Mouse (Mus musculus) CH12.LX (cell line): ENCODE measurements at regions not wholly inside any gene's neighbourhood (a gene's known extent, or its start where the extent isn't known, plus 50 kb on each side); places are given as distances from the start of the nearest gene placed in this dataset.

Experiments used
- DNase-seq: peaks from one replicate; pipeline ENCODE4 v3.0.0-alpha.2; 2013; ENCODE audit errors: extremely low read depth
- H3K27ac ChIP-seq: 2 replicates; pipeline ENCODE4 v1.5.1; 2012; ENCODE audit warnings: low read depth, mild to moderate bottlenecking, control low read depth, moderate library complexity; ENCODE audit not compliant: insufficient read depth
- H3K27me3 ChIP-seq: replicated peaks from 2 replicates; pipeline ENCODE3; 2012; ENCODE audit warnings: inconsistent platforms
- H3K36me3 ChIP-seq, 2 experiments: replicated peaks in 1 of 2; 2 replicates each; pipeline versions ENCODE3 to v1.6.1; 2012; ENCODE audit warnings: inconsistent platforms in 1 of 2, low read length in 1 of 2, mild to moderate bottlenecking in 1 of 2, mixed read lengths in 1 of 2, moderate library complexity in 1 of 2; ENCODE audit not compliant: control insufficient read depth in 1 of 2, insufficient read depth in 1 of 2
- H3K4me1 ChIP-seq, 2 experiments: 2 replicates each; pipeline ENCODE4 v1.6.1; 2012; ENCODE audit warnings: inconsistent platforms in 1 of 2, moderate library complexity in 1 of 2; ENCODE audit not compliant: insufficient read depth in 2 of 2, control insufficient read depth in 1 of 2
- H3K4me2 ChIP-seq: 2 replicates; pipeline ENCODE4 v1.6.1; 2012; ENCODE audit warnings: low read depth, mild to moderate bottlenecking, control low read depth; ENCODE audit not compliant: poor library complexity, insufficient read depth, severe bottlenecking
- H3K4me3 ChIP-seq, 3 experiments: fragments of 150-350 bp in 1 of 3; sonication (generic) in 1 of 3; replicated peaks in 1 of 3; 2 replicates each; pipeline versions ENCODE3 to v1.5.1; 2011 to 2012; ENCODE audit warnings: low read depth in 2 of 3, low read length in 2 of 3, mild to moderate bottlenecking in 2 of 3, moderate library complexity in 2 of 3, control low read depth in 1 of 3, improper control_type of control experiment in 1 of 3, inconsistent platforms in 1 of 3, mixed read lengths in 1 of 3; ENCODE audit not compliant: poor library complexity in 1 of 3
- H3K79me2 ChIP-seq: replicated peaks from 2 replicates; pipeline ENCODE4 v1.6.1; 2012; ENCODE audit warnings: mild to moderate bottlenecking, moderate library complexity; ENCODE audit not compliant: control insufficient read depth, poor library complexity, insufficient read depth, severe bottlenecking; ENCODE audit errors: extremely low read depth
- H3K9ac ChIP-seq: 2 replicates; pipeline ENCODE4 v1.6.1; 2012; ENCODE audit warnings: low read depth, mild to moderate bottlenecking, control low read depth, moderate library complexity; ENCODE audit not compliant: insufficient read depth
- H3K9me3 ChIP-seq: replicated peaks from 2 replicates; pipeline ENCODE3; 2012; ENCODE audit warnings: low read length, inconsistent platforms, mixed read lengths
- BHLHE40 ChIP-seq: IDR thresholded peaks from 2 replicates; pipeline ENCODE4 v1.6.1; 2011; ENCODE audit warnings: mild to moderate bottlenecking, low read depth, low read length, improper control_type of control experiment
- CHD1 ChIP-seq: IDR thresholded peaks from 2 replicates; pipeline ENCODE4 v1.6.1; 2012; ENCODE audit warnings: low read depth, low read length, improper control_type of control experiment, inconsistent platforms
- CTCF ChIP-seq, 2 experiments: IDR thresholded peaks in 1 of 2; conservative IDR thresholded peaks in 1 of 2; 2 replicates each; pipeline ENCODE4 v1.5.1; 2011 to 2012; ENCODE audit warnings: low read depth in 2 of 2, low read length in 2 of 2, improper control_type of control experiment in 1 of 2, inconsistent platforms in 1 of 2, mild to moderate bottlenecking in 1 of 2, moderate library complexity in 1 of 2
- E2F4 ChIP-seq: IDR thresholded peaks from 2 replicates; pipeline ENCODE4 v1.6.1; 2011; ENCODE audit warnings: low read depth, low read length, improper control_type of control experiment; ENCODE audit not compliant: insufficient replicate concordance
- ETS1 ChIP-seq: conservative IDR thresholded peaks from 2 replicates; pipeline ENCODE4 v1.6.1; 2012; ENCODE audit warnings: low read depth, mild to moderate bottlenecking, inconsistent platforms, low read length, improper control_type of control experiment, moderate library complexity
- GABPA ChIP-seq: IDR thresholded peaks from 2 replicates; pipeline ENCODE4 v1.6.1; 2012; ENCODE audit warnings: low read depth, low read length, improper control_type of control experiment, inconsistent platforms; ENCODE audit not compliant: insufficient replicate concordance
- HCFC1 ChIP-seq: IDR thresholded peaks from 2 replicates; pipeline ENCODE4 v1.6.1; 2012; ENCODE audit warnings: low read depth, mild to moderate bottlenecking, inconsistent platforms, low read length, improper control_type of control experiment
- IRF4 ChIP-seq: IDR thresholded peaks from 2 replicates; pipeline ENCODE4 v1.6.1; 2014; ENCODE audit warnings: low read depth, mild to moderate bottlenecking, inconsistent platforms, low read length, improper control_type of control experiment
- JUN ChIP-seq: IDR thresholded peaks from 2 replicates; pipeline ENCODE4 v1.6.1; 2011; ENCODE audit warnings: low read depth, mild to moderate bottlenecking, low read length, improper control_type of control experiment, moderate library complexity; ENCODE audit not compliant: insufficient read depth
- KAT2A ChIP-seq: IDR thresholded peaks from 2 replicates; pipeline ENCODE4 v1.6.1; 2012; ENCODE audit warnings: low read length, improper control_type of control experiment, inconsistent platforms; ENCODE audit not compliant: insufficient replicate concordance
- MAX ChIP-seq: IDR thresholded peaks from 2 replicates; pipeline ENCODE4 v1.6.1; 2011; ENCODE audit warnings: low read length, improper control_type of control experiment
- MYC ChIP-seq: IDR thresholded peaks from 2 replicates; pipeline ENCODE4 v1.6.1; 2011; ENCODE audit warnings: low read depth, mild to moderate bottlenecking, improper control_type of control experiment, low read length
- NRF1 ChIP-seq: IDR thresholded peaks from 2 replicates; pipeline ENCODE4 v1.6.1; 2014; ENCODE audit warnings: low read depth, mild to moderate bottlenecking, inconsistent platforms, low read length, improper control_type of control experiment, moderate library complexity
- PAX5 ChIP-seq: IDR thresholded peaks from 2 replicates; pipeline ENCODE4 v1.6.1; 2012; ENCODE audit warnings: low read length, inconsistent platforms, mixed read lengths
- POLR2AphosphoS2 ChIP-seq: IDR thresholded peaks from 2 replicates; pipeline ENCODE4 v1.6.1; 2011; ENCODE audit warnings: low read depth, low read length, improper control_type of control experiment
- RCOR1 ChIP-seq: conservative IDR thresholded peaks from 2 replicates; pipeline ENCODE4 v1.6.1; 2012; ENCODE audit warnings: low read depth, mild to moderate bottlenecking, inconsistent platforms, low read length, improper control_type of control experiment
- TCF12 ChIP-seq: IDR thresholded peaks from 2 replicates; pipeline ENCODE4 v1.6.1; 2014; ENCODE audit warnings: low read depth, mild to moderate bottlenecking, inconsistent platforms, low read length, improper control_type of control experiment
- ZMIZ1 ChIP-seq: IDR thresholded peaks from 2 replicates; pipeline ENCODE4 v1.6.1; 2012; ENCODE audit warnings: low read depth, mild to moderate bottlenecking, inconsistent platforms, low read length, improper control_type of control experiment
- ZNF384 ChIP-seq: IDR thresholded peaks from 2 replicates; pipeline ENCODE4 v1.6.1; 2012; ENCODE audit warnings: low read depth, low read length, improper control_type of control experiment, inconsistent platforms
- dilution Hi-C: fragments of 300-500 bp; cut with MboI; formaldehyde crosslinking; loops from 2 replicates; pipeline ENCODE4 v1.14.3; 2020; ENCODE audit warnings: low sequenced_read_pairs; ENCODE audit not compliant: extremely low pct_unique_long_range_greater_than_20kb, extremely low pct_ligation_motif_present
- in situ Hi-C: fragments of 300-500 bp; cut with MboI; formaldehyde crosslinking; loops from 3 replicates; pipeline ENCODE4 v1.14.3; 2019; ENCODE audit warnings: low sequenced_read_pairs, low pct_ligation_motif_present, low pct_unique_long_range_greater_than_20kb, mixed read lengths

DNA sequence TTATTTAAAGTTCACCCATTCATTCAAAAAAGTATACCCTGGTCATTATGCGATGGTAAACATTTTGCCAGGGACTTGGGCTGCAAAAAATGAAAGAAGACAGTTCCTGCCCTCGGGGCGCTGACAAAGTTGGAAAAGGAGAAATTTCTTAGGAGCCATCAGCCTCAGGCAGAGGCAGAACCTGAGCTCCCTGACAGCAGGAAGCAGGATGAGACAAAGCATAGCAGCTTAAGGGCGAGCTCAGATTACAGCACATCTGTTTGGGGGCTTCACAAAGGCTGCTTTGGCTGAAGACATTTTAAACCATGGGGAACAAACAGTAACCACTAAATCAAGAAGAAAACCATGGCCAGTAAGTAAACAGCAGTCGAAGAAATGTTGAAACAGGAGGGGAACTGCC is 75.5 kb downstream of the 1700080O16Rik start:
- no peaks in the 10 kb centered on the region for H3K79me2 ChIP-seq
- TF ChIP-seq MYC (no peak), BHLHE40 (no peak), PAX5 (no peak), GABPA (no peak), NRF1 (no peak), RCOR1 (no peak), HCFC1 (no peak), ZNF384 (no peak), KAT2A (no peak), TCF12 (no peak), E2F4 (no peak), CHD1 (no peak), JUN (no peak), ETS1 (no peak), MAX (no peak), IRF4 (no peak), ZMIZ1 (no peak)
- no peak overlapping the region for H3K4me3 ChIP-seq
- in situ Hi-C loops, result no loop called here
- no peaks in the 10 kb centered on the region for H3K27me3 ChIP-seq
- H3K9ac ChIP-seq, result no peak overlapping the region
- no peak overlapping the region for H3K27ac ChIP-seq
- DNase-seq, result no peak
- no peaks in the 10 kb centered on the region for H3K36me3 ChIP-seq
- H3K4me2 ChIP-seq, result no peak overlapping the region
- no peaks in the 10 kb centered on the region for H3K9me3 ChIP-seq
- dilution Hi-C loops, result no loop called here
- no peaks in the 10 kb centered on the region for H3K4me1 ChIP-seq

DNA sequence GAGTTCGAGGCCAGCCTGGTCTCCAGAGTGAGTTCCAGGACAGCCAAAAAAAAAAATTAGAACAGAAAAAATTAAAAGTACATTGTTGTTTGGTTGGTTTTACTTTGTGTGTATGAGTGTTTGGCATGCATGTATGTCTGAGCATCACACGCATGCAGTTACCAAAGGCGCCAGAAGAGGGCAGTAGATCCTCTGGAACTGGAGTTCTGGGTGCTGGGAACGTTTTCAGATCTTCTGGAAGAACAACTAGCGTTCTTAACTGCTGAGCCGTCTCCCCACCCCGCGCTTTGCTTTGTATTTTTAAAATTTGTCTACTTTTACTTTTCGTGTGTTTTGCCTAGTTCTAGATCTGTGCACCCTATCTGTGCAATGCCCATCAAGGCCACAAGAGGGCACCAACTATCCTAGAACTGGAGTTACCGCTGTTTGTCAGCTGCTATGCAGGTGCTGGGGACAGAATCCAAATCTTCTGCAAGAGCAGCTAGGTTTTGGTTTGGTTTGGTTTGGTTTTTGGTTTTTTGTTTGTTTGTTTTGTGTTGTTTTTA is 76.9 kb downstream of the 1700080O16Rik start:
- no peak overlapping the region for H3K4me2 ChIP-seq
- dilution Hi-C loops, result no loop called here
- in situ Hi-C loops, result no loop called here
- H3K4me3 ChIP-seq, result no peak overlapping the region
- no peak overlapping the region for H3K9ac ChIP-seq
- H3K27me3 ChIP-seq, result no peaks in the 10 kb centered on the region
- DNase-seq, result no peak
- no peaks in the 10 kb centered on the region for H3K79me2 ChIP-seq
- no peaks in the 10 kb centered on the region for H3K36me3 ChIP-seq
- no peaks in the 10 kb centered on the region for H3K9me3 ChIP-seq
- no peaks in the 10 kb centered on the region for H3K4me1 ChIP-seq
- no peak for TF ChIP-seq POLR2AphosphoS2
- TF ChIP-seq CTCF (conservative IDR thresholded peaks at IDR 0.05 in 1 of 2, IDR thresholded peaks at IDR 0.05 in 1 of 2; ENCODE audit: low read depth in 2 of 2, low read length in 2 of 2), result peak; percentile 20 to 43; a peak in 2 of 4 replicates
- H3K27ac ChIP-seq, result no peak overlapping the region
